In genomic region chr5:17854127-17854923, GRCm38 (mm10) we compare ENCODE assay signal across 1 mouse cellular context.
A peak's percentile ranks its signal among the peaks of the same experiment; 100 is the strongest.
TF ChIP-seq lines count a peak whose summit lies in the region.

No protein-coding gene starts in this region.

TF ChIP-seq in CH12.LX, 34 proteins besides CTCF, POLR2A, EP300 and RAD21 (continued from another document):
- TF ChIP-seq IRF4 (IDR thresholded peaks at IDR 0.05; ENCODE audit: low read depth, low read length) (peak; percentile 53; the same call in 1 of the 2 replicates), MAX (IDR thresholded peaks at IDR 0.05; ENCODE audit: low read length) (no peak), MXI1 (IDR thresholded peaks at IDR 0.05; ENCODE audit: low read depth, low read length) (peak; percentile 23; the same call in 1 of the 2 replicates)
